Mouse (Mus musculus) midbrain, embryonic 10.5 days (tissue): ENCODE measurements around the gene Zmat5. TPM values are rescaled to one million over a fixed set of nuclear protein-coding genes. Genes with fewer than 3 reads are reported as not detected.
A peak's percentile ranks its signal among the peaks of the same experiment; 100 is the strongest.

Source experiments
- DNase-seq: peaks from one replicate; pipeline ENCODE4 v3.0.0-alpha.2; 2017; ENCODE audit warnings: low spot score
- H3K27ac ChIP-seq: fragments of 300-500 bp; sonication (generic); replicated peaks from 2 replicates; pipeline ENCODE4 v1.5.1; 2016; ENCODE audit warnings: mild to moderate bottlenecking
- H3K27me3 ChIP-seq: fragments of 300-500 bp; sonication (generic); 2 replicates; pipeline ENCODE4 v1.6.1; 2016; ENCODE audit warnings: low read depth, mild to moderate bottlenecking; ENCODE audit not compliant: poor library complexity, severe bottlenecking
- H3K36me3 ChIP-seq: fragments of 300-500 bp; sonication (generic); 2 replicates; pipeline ENCODE4 v1.6.1; 2016; ENCODE audit warnings: mild to moderate bottlenecking, moderate library complexity
- H3K4me1 ChIP-seq: fragments of 300-500 bp; sonication (generic); 2 replicates; pipeline ENCODE4 v1.6.1; 2016
- H3K4me3 ChIP-seq: fragments of 300-500 bp; sonication (generic); 2 replicates; pipeline ENCODE4 v1.5.1; 2016; ENCODE audit warnings: mild to moderate bottlenecking, moderate library complexity
- H3K9me3 ChIP-seq: fragments of 300-500 bp; sonication (generic); replicated peaks from 2 replicates; pipeline ENCODE4 v1.6.1; 2016; ENCODE audit warnings: mild to moderate bottlenecking
- WGBS: fragments of 180-500 bp; shearing (Covaris S2); methylation state at CpG from one replicate; pipeline ENCODE4 v1.1.7; 2016; 5-methylcytosine and 5-hydroxymethylcytosine counted together
- polyA plus RNA-seq: library from polyadenylated mRNA; unstranded; fragments of >200 nt; fragmentation: Nextera tagmentation; extraction: Ambion mirVana; gene quantifications from 2 replicates; pipeline ENCODE4 v1.2.1, GENCODE M21; 2016

Gene Zmat5
- 83.9 and 86.7 TPM in 2 replicates for polyA plus RNA-seq

DNA sequence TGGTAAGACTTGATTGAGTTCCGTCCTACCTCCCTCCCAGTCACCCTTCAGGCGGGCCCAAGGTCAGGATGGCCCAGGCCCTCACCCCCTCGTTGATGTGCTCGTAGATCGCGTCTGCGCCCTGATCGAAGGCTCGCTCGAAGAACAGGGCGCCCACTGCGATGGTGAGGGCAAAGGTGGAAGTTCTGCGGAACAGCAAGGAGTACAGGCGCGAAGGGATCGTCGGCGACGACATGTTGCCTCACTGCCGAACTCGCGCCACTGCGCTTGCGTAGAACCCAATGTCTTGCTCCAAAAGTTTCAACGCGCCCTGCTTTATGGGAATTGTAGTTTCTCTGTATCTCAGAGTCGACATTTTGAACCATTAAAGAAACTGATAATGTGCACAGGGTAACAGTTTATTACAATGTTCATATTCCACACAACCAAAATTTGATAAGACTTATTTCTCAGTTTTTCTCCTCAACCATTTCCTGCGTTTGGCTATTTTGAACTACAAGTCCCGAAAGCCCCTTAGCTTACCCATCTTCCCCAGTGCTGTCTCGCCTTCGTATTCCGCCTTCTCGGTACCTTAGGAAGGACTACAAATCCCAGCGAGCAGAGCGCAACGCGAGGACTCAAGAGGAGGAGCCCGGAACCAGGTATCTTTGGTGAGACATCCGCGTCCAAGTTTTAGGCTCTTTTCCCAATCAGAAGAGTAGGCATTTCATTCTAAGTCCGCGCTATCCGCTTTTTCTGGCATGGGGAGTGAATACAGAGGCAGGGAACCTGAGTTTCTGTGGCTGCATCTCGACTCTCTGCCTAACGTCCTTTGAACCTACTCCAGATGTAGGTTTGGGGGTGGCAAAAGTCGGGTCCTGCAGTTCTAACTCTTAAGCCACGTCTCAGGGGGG, at the start of gene Zmat5, which contains the start of gene Uqcr10:
TSS of gene Zmat5 (plus strand) at position 607 of the 893 bp plus-strand sequence.
TSS of gene Uqcr10 (minus strand) at position 271 of the 893 bp plus-strand sequence.
- under 1% methylated on average over 47 of the region's 47 CpGs for WGBS
- Histone ChIP-seq H3K4me1 (peaks cover 21% of the 10 kb centered on the region), H3K36me3 (peaks cover 29% of the 10 kb centered on the region), H3K4me3 (peak within 1 kb of the TSS; percentile 90), H3K9me3 (no peaks in the 10 kb centered on the region), H3K27me3 (no peaks in the 10 kb centered on the region), H3K27ac (peak within 1 kb of the TSS; percentile 89)
- peak; percentile 91 for DNase-seq

DNA sequence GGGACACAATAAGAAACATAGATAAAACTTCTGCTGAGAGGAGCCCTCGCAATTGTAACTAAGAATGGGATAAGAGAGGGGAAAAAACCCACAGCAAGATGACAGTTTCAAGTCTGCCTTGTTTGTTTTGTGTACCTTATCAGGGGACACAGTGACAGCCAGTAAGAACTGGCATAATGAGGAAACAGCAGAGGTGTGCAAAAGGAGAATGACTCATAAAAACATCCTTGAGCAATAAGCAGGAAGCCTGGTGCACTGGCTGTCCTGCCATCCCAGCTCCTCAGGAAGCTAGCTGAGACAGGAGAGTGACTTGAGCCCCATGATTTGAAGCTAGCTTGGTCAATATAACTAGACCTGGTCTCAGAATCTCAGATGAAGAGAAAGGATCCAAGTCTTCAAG, 44.7 kb upstream of the Zmat5 start:
- Histone ChIP-seq H3K27me3 (no peaks in the 10 kb centered on the region), H3K4me3 (no peak overlapping the region), H3K4me1 (no peaks in the 10 kb centered on the region), H3K36me3 (peaks cover 91% of the 10 kb centered on the region), H3K27ac (no peak overlapping the region), H3K9me3 (no peaks in the 10 kb centered on the region)
- no peak for DNase-seq
- 96% methylated on average over 1 of the region's 1 CpGs for WGBS

- no peaks in the 10 kb centered on the region for H3K27me3 ChIP-seq
- H3K27ac ChIP-seq, result no peak overlapping the region
- 92% methylated on average over 7 of the region's 7 CpGs for WGBS
- H3K9me3 ChIP-seq, result no peaks in the 10 kb centered on the region
- H3K4me3 ChIP-seq, result no peak overlapping the region
- H3K4me1 ChIP-seq, result no peaks in the 10 kb centered on the region
- DNase-seq, result no peak
- peaks cover 87% of the 10 kb centered on the region for H3K36me3 ChIP-seq
These were observed 44.0 kb upstream of the Zmat5 start for GRCm38 (mm10) chr11:4660309-4661025.

- H3K9me3 ChIP-seq, result no peaks in the 10 kb centered on the region
- WGBS, result 91% methylated on average over 4 of the region's 4 CpGs
- H3K27ac ChIP-seq, result no peak overlapping the region
- no peak for DNase-seq
- H3K4me3 ChIP-seq, result no peak overlapping the region
- no peaks in the 10 kb centered on the region for H3K27me3 ChIP-seq
- no peaks in the 10 kb centered on the region for H3K4me1 ChIP-seq
- H3K36me3 ChIP-seq, result peaks cover 84% of the 10 kb centered on the region
These were observed 43.2 kb upstream of the Zmat5 start for GRCm38 (mm10) chr11:4661324-4661723.

DNA sequence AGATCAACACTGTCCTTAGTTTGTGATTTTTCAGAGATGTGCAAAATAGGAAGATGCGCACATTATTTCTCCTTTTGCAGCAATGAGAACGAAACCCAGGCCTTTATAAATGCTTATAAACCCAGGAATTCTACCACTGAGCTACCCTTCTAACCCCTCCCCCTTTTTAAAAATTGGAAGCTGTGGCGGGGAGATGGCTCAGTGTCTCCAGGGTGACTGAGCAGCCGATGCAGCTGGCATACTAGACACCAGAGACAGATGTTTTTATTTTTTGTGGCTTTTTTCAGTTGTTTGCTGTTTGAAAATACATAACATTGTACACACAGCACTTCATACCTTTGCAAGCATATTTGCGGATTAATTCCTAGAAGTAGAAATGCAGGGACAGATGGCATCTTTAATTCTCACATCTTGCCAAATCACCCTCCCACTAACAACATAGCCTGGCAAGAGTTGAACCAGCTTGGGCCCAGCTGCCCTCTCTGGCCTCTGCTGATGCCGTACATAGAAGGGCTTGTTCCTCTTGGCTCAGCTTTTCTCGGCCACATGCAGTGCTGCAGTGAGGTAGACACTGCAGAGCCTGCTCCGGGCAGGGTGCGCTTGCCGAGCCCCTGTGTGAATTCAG, 42.5 kb upstream of the Zmat5 start:
- DNase-seq, result no peak
- 89% methylated on average over 10 of the region's 10 CpGs for WGBS
- no peak overlapping the region for H3K27ac ChIP-seq
- peaks cover 82% of the 10 kb centered on the region for H3K36me3 ChIP-seq
- no peaks in the 10 kb centered on the region for H3K9me3 ChIP-seq
- H3K27me3 ChIP-seq, result no peaks in the 10 kb centered on the region
- no peaks in the 10 kb centered on the region for H3K4me1 ChIP-seq
- no peak overlapping the region for H3K4me3 ChIP-seq

- WGBS, result 91% methylated on average over 11 of the region's 11 CpGs
- DNase-seq, result no peak
- Histone ChIP-seq H3K27ac (no peak overlapping the region), H3K4me1 (no peaks in the 10 kb centered on the region), H3K4me3 (no peak overlapping the region), H3K9me3 (no peaks in the 10 kb centered on the region), H3K36me3 (peaks cover 82% of the 10 kb centered on the region), H3K27me3 (no peaks in the 10 kb centered on the region)
These were observed 42.0 kb upstream of the Zmat5 start for GRCm38 (mm10) chr11:4662496-4662878.

DNA sequence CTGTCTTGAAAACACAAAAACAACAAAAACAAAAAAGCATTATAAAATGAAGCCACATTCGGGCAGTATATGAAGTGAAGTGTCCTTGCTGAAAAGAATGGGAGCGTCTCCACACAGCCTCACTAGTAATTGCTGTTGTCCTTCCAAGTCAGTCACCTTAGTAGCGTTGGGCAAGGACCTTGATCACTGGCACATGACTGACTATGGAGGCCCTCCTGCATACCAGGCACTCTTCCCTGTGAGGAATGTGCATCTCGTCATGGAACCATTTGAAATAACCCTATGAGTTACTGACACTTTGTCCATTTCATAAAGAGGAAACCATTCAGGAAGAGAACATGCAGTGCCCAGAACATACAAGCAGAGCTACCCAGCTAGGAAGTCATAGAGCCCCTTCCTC, 32.7 kb upstream of the Zmat5 start:
- no peak overlapping the region for H3K27ac ChIP-seq
- H3K27me3 ChIP-seq, result no peaks in the 10 kb centered on the region
- no peak overlapping the region for H3K4me3 ChIP-seq
- H3K36me3 ChIP-seq, result peaks cover 79% of the 10 kb centered on the region
- 89% methylated on average over 4 of the region's 4 CpGs for WGBS
- peaks cover 10% of the 10 kb centered on the region for H3K4me1 ChIP-seq
- DNase-seq, result no peak
- H3K9me3 ChIP-seq, result no peaks in the 10 kb centered on the region

GRCm38 (mm10) chr11:4674593-4674992, 29.9 kb upstream of the Zmat5 start:
- Histone ChIP-seq H3K9me3 (no peaks in the 10 kb centered on the region), H3K27ac (no peak overlapping the region), H3K4me1 (peaks cover 10% of the 10 kb centered on the region), H3K4me3 (no peak overlapping the region), H3K27me3 (no peaks in the 10 kb centered on the region), H3K36me3 (peaks cover 78% of the 10 kb centered on the region)
- no peak for DNase-seq
- 95% methylated on average over 1 of the region's 1 CpGs for WGBS

- Histone ChIP-seq H3K27ac (no peak overlapping the region), H3K27me3 (no peaks in the 10 kb centered on the region), H3K9me3 (no peaks in the 10 kb centered on the region), H3K4me3 (no peak overlapping the region), H3K36me3 (peaks cover 84% of the 10 kb centered on the region), H3K4me1 (peaks cover 10% of the 10 kb centered on the region)
- DNase-seq, result no peak
- WGBS, result 90% methylated on average over 6 of the region's 6 CpGs
These were observed 29.3 kb upstream of the Zmat5 start for GRCm38 (mm10) chr11:4675126-4675562.

DNA sequence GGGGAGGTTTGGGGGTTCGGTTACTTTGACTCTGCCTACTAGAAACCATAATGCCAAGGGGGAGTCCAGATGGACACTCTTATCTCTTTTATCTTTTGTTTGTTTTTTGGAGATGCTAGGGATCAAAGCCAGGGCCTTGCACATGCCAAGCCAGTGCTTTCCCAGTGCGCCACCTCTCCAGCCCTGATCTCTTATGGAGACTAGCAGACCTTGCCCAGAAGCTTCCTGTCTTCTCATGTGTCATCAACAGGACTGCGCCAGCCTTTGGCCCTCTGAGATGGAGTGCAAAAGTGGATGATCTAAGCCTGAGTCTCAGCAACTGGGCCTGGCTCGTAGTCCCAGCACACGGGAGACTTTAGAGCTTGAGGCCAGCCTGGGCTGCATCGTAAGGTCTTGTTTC, 28.8 kb upstream of the Zmat5 start:
- H3K36me3 ChIP-seq, result peaks cover 85% of the 10 kb centered on the region
- H3K27me3 ChIP-seq, result no peaks in the 10 kb centered on the region

GRCm38 (mm10) chr11:4677250-4677872, 27.1 kb upstream of the Zmat5 start:
- peaks cover 91% of the 10 kb centered on the region for H3K36me3 ChIP-seq
- H3K27ac ChIP-seq, result peak overlapping the region; percentile 20; the same call in 1 of the 2 replicates
- no peaks in the 10 kb centered on the region for H3K9me3 ChIP-seq
- no peak overlapping the region for H3K4me3 ChIP-seq
- peaks cover 10% of the 10 kb centered on the region for H3K4me1 ChIP-seq
- no peaks in the 10 kb centered on the region for H3K27me3 ChIP-seq
- WGBS, result 89% methylated on average over 7 of the region's 7 CpGs
- DNase-seq, result no peak

More for the DNA sequence above, 28.8 kb upstream of the Zmat5 start:
- 89% methylated on average over 6 of the region's 6 CpGs for WGBS
- no peaks in the 10 kb centered on the region for H3K9me3 ChIP-seq
- H3K4me1 ChIP-seq, result peaks cover 10% of the 10 kb centered on the region
- H3K27ac ChIP-seq, result no peak overlapping the region
- DNase-seq, result no peak
- no peak overlapping the region for H3K4me3 ChIP-seq
